Comparison of ENCODE assay signal across 10 mouse cellular contexts in the genomic region with DNA sequence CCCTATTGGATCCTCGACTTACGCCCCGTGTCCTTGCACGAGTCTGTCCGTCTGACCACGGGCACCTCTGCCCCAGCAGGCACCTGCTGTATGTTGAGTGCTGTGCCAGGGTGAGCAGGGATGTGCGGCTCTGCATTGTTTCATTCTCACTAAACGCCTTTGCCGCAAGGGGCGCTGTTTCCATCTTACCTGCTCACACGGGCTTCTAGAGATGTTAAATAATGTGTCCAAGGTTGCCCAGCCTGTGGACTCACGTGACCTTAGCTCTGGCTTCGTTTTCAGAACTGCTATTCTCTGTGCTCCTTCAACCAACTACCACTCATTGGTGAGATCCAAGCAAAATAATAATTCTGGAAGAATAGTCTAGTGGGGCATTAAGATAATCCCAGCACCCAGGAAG.
DNase-seq lines count a peak whose midpoint lies in the region; ATAC-seq and TF ChIP-seq lines count a peak whose summit lies in the region.
"Had no signal": no experiment of that assay in that cellular context is flagged by ENCODE, and none has a peak within 500 bp of the region (broad histone marks: within the 10 kb centered on the region; RNA-seq: fewer than 3 reads in every experiment).

No protein-coding gene starts in this region.

- H3K4me3 ChIP-seq in gastrocnemius, adult 2 months: no peak overlapping the region
- no peak overlapping the region for H3K4me3 ChIP-seq in midbrain, postnatal 0 days (ENCODE audit: low read depth, low read length)
- H3K4me3 ChIP-seq: neural tube, embryonic 13.5 days had no signal

- WGBS in midbrain, postnatal 0 days: 34% methylated on average over 13 of the region's 13 CpGs

- no peaks in the 10 kb centered on the region for H3K4me1 ChIP-seq in midbrain, postnatal 0 days (ENCODE audit: insufficient read depth, low read length)

- H3K36me3 ChIP-seq in midbrain, postnatal 0 days (ENCODE audit: insufficient read depth, low read length): no peaks in the 10 kb centered on the region

- H3K9ac ChIP-seq in midbrain, postnatal 0 days (replicated peaks; ENCODE audit: low read length, poor library complexity, severe bottlenecking): no peak overlapping the region
- H3K9ac ChIP-seq: neural tube, embryonic 13.5 days had no signal

- H3K27me3 ChIP-seq in midbrain, postnatal 0 days (ENCODE audit: insufficient read depth, low read length): no peaks in the 10 kb centered on the region
- H3K27me3 ChIP-seq: neural tube, embryonic 13.5 days; Patski had no signal

- no peak overlapping the region for H3K27ac ChIP-seq in gastrocnemius, adult 2 months
- no peak overlapping the region for H3K27ac ChIP-seq in midbrain, postnatal 0 days (ENCODE audit: low read depth, low read length)
- H3K27ac ChIP-seq: neural tube, embryonic 13.5 days had no signal

- intact Hi-C loops in gastrocnemius, adult 2 months (cut with DNase I): no loop called here

- H3K9me3 ChIP-seq in midbrain, postnatal 0 days (ENCODE audit: low read length): no peaks in the 10 kb centered on the region

- peak; percentile 68 for TF ChIP-seq CTCF in gastrocnemius, adult 2 months (IDR thresholded peaks at IDR 0.05)
- TF ChIP-seq CTCF in midbrain, postnatal 0 days (IDR thresholded peaks at IDR 0.05): peak; percentile 69

- ATAC-seq in midbrain, postnatal 0 days (ENCODE audit: low FRiP score): no peak
- ATAC-seq: Patski had no signal

- no peak overlapping the region for H3K4me2 ChIP-seq in midbrain, postnatal 0 days (ENCODE audit: low read depth, low read length, poor library complexity, severe bottlenecking)
- H3K4me2 ChIP-seq: neural tube, embryonic 13.5 days had no signal

- peak; percentile 54 for DNase-seq in gastrocnemius, adult 2 months
- no peak for DNase-seq in gastrocnemius, adult 18-20 months (ENCODE audit: low spot score)
- DNase-seq in right cerebral cortex, adult 18-20 months: peak; percentile 45
- no peak for DNase-seq in right cerebral cortex, postnatal 25 days
- peak; percentile 80 to 84 for DNase-seq in cerebellum, postnatal 36 days
- DNase-seq in kidney, postnatal 25 days: peak; percentile 76 to 83
- no peak for DNase-seq in midbrain, postnatal 0 days (ENCODE audit: low spot score)
- DNase-seq in thymus, postnatal 0 days (ENCODE audit: low spot score): peak; percentile 72

Comparison
In these comparisons a context has a peak if more than half of its experiments do, and no peak if none do; other contexts are left out.
1. DNase-seq: peak in gastrocnemius, adult 2 months (single experiment), right cerebral cortex, adult 18-20 months (single experiment), cerebellum, postnatal 36 days (2 of 2), kidney, postnatal 25 days (2 of 2) and thymus, postnatal 0 days (single experiment); none in gastrocnemius, adult 18-20 months (single experiment), right cerebral cortex, postnatal 25 days (single experiment) and midbrain, postnatal 0 days (single experiment).